Mouse (Mus musculus) erythroblast, embryonic 14.5 days (primary cell): ENCODE measurements around the gene Emp3.

Experiments used
- GATA1 ChIP-seq: IDR thresholded peaks from 2 replicates; pipeline ENCODE4 v1.6.1; 2012; ENCODE audit warnings: low read length, inconsistent platforms, mixed read lengths
- TAL1 ChIP-seq: IDR thresholded peaks from 3 replicates; pipeline ENCODE4 v1.6.1; 2012; ENCODE audit warnings: low read length, inconsistent platforms, mixed read lengths

- TF ChIP-seq GATA1 (no peak), TAL1 (no peak)
Observed at GRCm38 (mm10) chr7:45941986-45942385, 20.8 kb upstream of the Emp3 start.
